Mouse (Mus musculus) stomach, postnatal 0 days (tissue): Measurements from ENCODE around the gene Tprg.

Experiments
- CTCF ChIP-seq: IDR thresholded peaks from 2 replicates; pipeline ENCODE4 v1.5.1; 2016; ENCODE audit warnings: antibody characterized with exemption, low read depth, mild to moderate bottlenecking, moderate library complexity
- EP300 ChIP-seq: optimal IDR thresholded peaks from 2 replicates; pipeline ENCODE3; 2016; ENCODE audit warnings: antibody characterized with exemption

DNA sequence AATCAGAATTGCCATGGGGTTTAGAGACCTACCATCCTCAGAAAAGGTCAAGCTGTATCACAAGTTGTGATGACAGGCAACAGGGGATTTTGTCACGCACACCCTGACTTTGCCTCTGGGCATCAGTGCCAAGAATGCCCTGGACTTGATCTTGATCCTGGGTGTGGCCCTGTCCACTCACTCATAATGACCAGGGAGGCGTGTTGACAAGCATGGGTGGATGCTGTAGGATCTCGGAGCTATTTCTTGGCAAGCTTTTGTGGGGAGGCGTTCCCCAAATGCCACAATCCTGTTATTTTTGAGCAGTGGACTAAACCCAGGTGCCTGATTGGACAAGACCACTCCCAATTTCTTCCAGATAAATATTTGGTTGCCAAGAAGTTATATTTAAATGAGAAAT lies 87.5 kb downstream of the Tprg start:
- no peak for TF ChIP-seq CTCF
- no peak for TF ChIP-seq EP300
